Mouse (Mus musculus) hindbrain, postnatal 0 days (tissue): ENCODE measurements around the gene Stk38. TPM values are rescaled to one million over a fixed set of nuclear protein-coding genes. Genes with fewer than 3 reads are reported as not detected.

Experiments used
- ATAC-seq: fragments of 200-750 bp; cut with Nextera tagmentation; 2 replicates; pipeline ENCODE4 v1.8.0; 2017; ENCODE audit warnings: mild to moderate bottlenecking, moderate TSS enrichment, moderate library complexity
- DNase-seq: peaks from one replicate; pipeline ENCODE4 v3.0.0-alpha.2; 2015; ENCODE audit warnings: low spot score
- H3K27ac ChIP-seq: fragments of 300-500 bp; sonication (generic); 2 replicates; pipeline ENCODE4 v1.5.1; 2014; ENCODE audit warnings: mild to moderate bottlenecking
- H3K27me3 ChIP-seq: fragments of 300-500 bp; sonication (generic); 2 replicates; pipeline ENCODE4 v1.6.1; 2014; ENCODE audit warnings: low read length, mixed read lengths; ENCODE audit not compliant: insufficient read depth
- H3K36me3 ChIP-seq: fragments of 300-500 bp; sonication (generic); 2 replicates; pipeline ENCODE4 v1.6.1; 2014; ENCODE audit warnings: low read length, mixed read lengths; ENCODE audit not compliant: insufficient read depth
- H3K4me1 ChIP-seq: fragments of 300-500 bp; sonication (generic); 2 replicates; pipeline ENCODE4 v1.6.1; 2014; ENCODE audit warnings: antibody characterized with exemption, low read length, mixed read lengths; ENCODE audit not compliant: insufficient read depth
- H3K4me2 ChIP-seq: fragments of 300-500 bp; sonication (generic); 2 replicates; pipeline ENCODE4 v1.6.1; 2014; ENCODE audit warnings: low read depth, mild to moderate bottlenecking, low read length, moderate library complexity, mixed read lengths
- H3K4me3 ChIP-seq: fragments of 300-500 bp; sonication (generic); 2 replicates; pipeline ENCODE4 v1.5.1; 2014; ENCODE audit warnings: low read length
- H3K9ac ChIP-seq: fragments of 300-500 bp; sonication (generic); replicated peaks from 2 replicates; pipeline ENCODE4 v1.6.1; 2014; ENCODE audit warnings: mild to moderate bottlenecking, low read length, moderate library complexity, mixed read lengths
- H3K9me3 ChIP-seq: fragments of 300-500 bp; sonication (generic); 2 replicates; pipeline ENCODE4 v1.6.1; 2016; ENCODE audit warnings: low read length, mixed read lengths
- CTCF ChIP-seq: IDR thresholded peaks from 2 replicates; pipeline ENCODE4 v1.5.1; 2016; ENCODE audit warnings: antibody characterized with exemption, control low read depth, low read depth
- WGBS: fragments of 180-500 bp; shearing (Covaris S2); extraction: QIAGEN DNeasy Blood & Tissue Kit; methylation state at CpG from one replicate; pipeline ENCODE4 v1.1.7; 2014; 5-methylcytosine and 5-hydroxymethylcytosine counted together
- polyA plus RNA-seq: library from polyadenylated mRNA; unstranded; fragments of >200 nt; fragmentation: Nextera tagmentation; extraction: Ambion mirVana; gene quantifications from 2 replicates; pipeline ENCODE4 v1.2.1, GENCODE M21; 2015
- total RNA-seq: library from RNA; depleted of rRNA; stranded (reverse); fragments of >200 nt; gene quantifications from 2 replicates; pipeline ENCODE4 v1.2.3, GENCODE M21; 2014

The Stk38 gene
- total and polyA plus RNA-seq, 2 experiments from 2014 or later, result 52.7 to 58.7 TPM

- no peak for TF ChIP-seq CTCF
- H3K27ac ChIP-seq, result no peak overlapping the region
- ATAC-seq (no peak), DNase-seq (no peak)
- WGBS, result 80% methylated on average over 1 of the region's 1 CpGs
- no peak overlapping the region for H3K9ac ChIP-seq
- H3K4me3 ChIP-seq, result no peak overlapping the region
- no peak overlapping the region for H3K4me2 ChIP-seq
- peaks cover 35% of the 10 kb centered on the region for H3K36me3 ChIP-seq
- H3K9me3 ChIP-seq, result no peaks in the 10 kb centered on the region
- no peaks in the 10 kb centered on the region for H3K27me3 ChIP-seq
- no peaks in the 10 kb centered on the region for H3K4me1 ChIP-seq
Measured at GRCm38 (mm10) chr17:28984724-28985420, 22.9 kb downstream of the Stk38 start.

- H3K27me3 ChIP-seq, result no peaks in the 10 kb centered on the region
- no peak for ATAC-seq
- no peaks in the 10 kb centered on the region for H3K9me3 ChIP-seq
- no peaks in the 10 kb centered on the region for H3K4me1 ChIP-seq
- H3K36me3 ChIP-seq, result peaks cover 47% of the 10 kb centered on the region
- H3K27ac ChIP-seq, result no peak overlapping the region
- H3K4me2 ChIP-seq, result no peak overlapping the region
- no peak for DNase-seq
- 63% methylated on average over 4 of the region's 4 CpGs for WGBS
- no peak overlapping the region for H3K4me3 ChIP-seq
- H3K9ac ChIP-seq, result no peak overlapping the region
- TF ChIP-seq CTCF, result no peak
Measured at GRCm38 (mm10) chr17:28982591-28982990, 25.2 kb downstream of the Stk38 start.

GRCm38 (mm10) chr17:28981081-28981480 lies 26.7 kb downstream of the Stk38 start:
- ATAC-seq, result no peak
- Histone ChIP-seq H3K4me2 (no peak overlapping the region), H3K27me3 (no peaks in the 10 kb centered on the region), H3K9me3 (no peaks in the 10 kb centered on the region), H3K4me1 (no peaks in the 10 kb centered on the region), H3K9ac (no peak overlapping the region), H3K4me3 (no peak overlapping the region), H3K36me3 (peaks cover 47% of the 10 kb centered on the region), H3K27ac (no peak overlapping the region)
- DNase-seq, result no peak
- TF ChIP-seq CTCF, result no peak
- WGBS, result 86% methylated on average over 4 of the region's 4 CpGs

- Histone ChIP-seq H3K4me1 (no peaks in the 10 kb centered on the region), H3K27ac (no peak overlapping the region), H3K4me3 (no peak overlapping the region), H3K9me3 (no peaks in the 10 kb centered on the region), H3K4me2 (no peak overlapping the region), H3K36me3 (peaks cover 54% of the 10 kb centered on the region), H3K9ac (no peak overlapping the region), H3K27me3 (no peaks in the 10 kb centered on the region)
- no peak for ATAC-seq
- no peak for TF ChIP-seq CTCF
- DNase-seq, result no peak
- WGBS, result 96% methylated on average over 4 of the region's 4 CpGs
Measured at GRCm38 (mm10) chr17:28979091-28979490, 28.7 kb downstream of the Stk38 start.

GRCm38 (mm10) chr17:28970122-28970521 lies 37.7 kb downstream of the Stk38 start:
- no peak for ATAC-seq
- H3K4me2 ChIP-seq, result no peak overlapping the region
- no peak for TF ChIP-seq CTCF
- H3K27me3 ChIP-seq, result no peaks in the 10 kb centered on the region
- no peaks in the 10 kb centered on the region for H3K9me3 ChIP-seq
- no peak overlapping the region for H3K27ac ChIP-seq
- no peaks in the 10 kb centered on the region for H3K4me1 ChIP-seq
- no peak overlapping the region for H3K9ac ChIP-seq
- H3K36me3 ChIP-seq, result peaks cover 72% of the 10 kb centered on the region
- H3K4me3 ChIP-seq, result no peak overlapping the region
- no peak for DNase-seq

GRCm38 (mm10) chr17:28967021-28967610 lies 40.7 kb downstream of the Stk38 start:
- no peak for TF ChIP-seq CTCF
- Histone ChIP-seq H3K27ac (no peak overlapping the region), H3K4me3 (no peak overlapping the region), H3K36me3 (peaks cover 72% of the 10 kb centered on the region), H3K4me2 (no peak overlapping the region), H3K9ac (no peak overlapping the region), H3K9me3 (no peaks in the 10 kb centered on the region), H3K27me3 (no peaks in the 10 kb centered on the region), H3K4me1 (no peaks in the 10 kb centered on the region)
- ATAC-seq (no peak), DNase-seq (no peak)
- WGBS, result 76% methylated on average over 11 of the region's 11 CpGs

- DNase-seq (no peak), ATAC-seq (no peak)
- H3K4me3 ChIP-seq, result no peak overlapping the region
- 83% methylated on average over 10 of the region's 10 CpGs for WGBS
- peaks cover 40% of the 10 kb centered on the region for H3K36me3 ChIP-seq
- H3K27me3 ChIP-seq, result no peaks in the 10 kb centered on the region
- H3K9me3 ChIP-seq, result no peaks in the 10 kb centered on the region
- H3K4me2 ChIP-seq, result no peak overlapping the region
- TF ChIP-seq CTCF, result no peak
- H3K4me1 ChIP-seq, result no peaks in the 10 kb centered on the region
- H3K27ac ChIP-seq, result no peak overlapping the region
- no peak overlapping the region for H3K9ac ChIP-seq
Measured at GRCm38 (mm10) chr17:28961596-28961995, 46.2 kb downstream of the Stk38 start.
